Mouse (Mus musculus) midbrain, postnatal 0 days (tissue): ENCODE data around the gene Mylk. TPM values are rescaled to one million over a fixed set of nuclear protein-coding genes. Genes with fewer than 3 reads are reported as not detected.
A peak's percentile ranks its signal among the peaks of the same experiment; 100 is the strongest.

Experiments
- ATAC-seq: fragments of 200-750 bp; cut with Nextera tagmentation; 2 replicates; pipeline ENCODE4 v1.8.0; 2017; ENCODE audit warnings: moderate number of reproducible peaks, mild to moderate bottlenecking, moderate TSS enrichment, moderate library complexity; ENCODE audit not compliant: low FRiP score
- DNase-seq: peaks from one replicate; pipeline ENCODE4 v3.0.0-alpha.2; 2015; ENCODE audit warnings: low spot score
- H3K27ac ChIP-seq: fragments of 300-500 bp; sonication (generic); 2 replicates; pipeline ENCODE4 v1.5.1; 2014; ENCODE audit warnings: low read depth, mild to moderate bottlenecking, low read length, mixed read lengths
- H3K27me3 ChIP-seq: fragments of 300-500 bp; sonication (generic); 2 replicates; pipeline ENCODE4 v1.6.1; 2014; ENCODE audit warnings: low read length, control low read depth, mixed read lengths; ENCODE audit not compliant: insufficient read depth
- H3K36me3 ChIP-seq: fragments of 300-500 bp; sonication (generic); 2 replicates; pipeline ENCODE4 v1.6.1; 2014; ENCODE audit warnings: low read length, control low read depth, mixed read lengths; ENCODE audit not compliant: insufficient read depth
- H3K4me1 ChIP-seq: fragments of 300-500 bp; sonication (generic); 2 replicates; pipeline ENCODE4 v1.6.1; 2014; ENCODE audit warnings: mild to moderate bottlenecking, control low read depth, antibody characterized with exemption, low read length, mixed read lengths; ENCODE audit not compliant: insufficient read depth
- H3K4me2 ChIP-seq: fragments of 300-500 bp; sonication (generic); 2 replicates; pipeline ENCODE4 v1.6.1; 2014; ENCODE audit warnings: low read depth, mild to moderate bottlenecking, low read length, mixed read lengths; ENCODE audit not compliant: poor library complexity, severe bottlenecking
- H3K4me3 ChIP-seq: fragments of 300-500 bp; sonication (generic); 2 replicates; pipeline ENCODE4 v1.5.1; 2014; ENCODE audit warnings: low read depth, mild to moderate bottlenecking, low read length, moderate library complexity
- H3K9ac ChIP-seq: fragments of 300-500 bp; sonication (generic); replicated peaks from 2 replicates; pipeline ENCODE4 v1.6.1; 2014; ENCODE audit warnings: mild to moderate bottlenecking, low read length, moderate library complexity, mixed read lengths; ENCODE audit not compliant: poor library complexity, severe bottlenecking
- H3K9me3 ChIP-seq: fragments of 300-500 bp; sonication (generic); 2 replicates; pipeline ENCODE4 v1.6.1; 2016; ENCODE audit warnings: low read length, control low read depth
- CTCF ChIP-seq: IDR thresholded peaks from 2 replicates; pipeline ENCODE4 v1.5.1; 2016; ENCODE audit warnings: antibody characterized with exemption, mild to moderate bottlenecking
- WGBS: fragments of 180-500 bp; shearing (Covaris S2); extraction: QIAGEN DNeasy Blood & Tissue Kit; methylation state at CpG from one replicate; pipeline ENCODE4 v1.1.7; 2014; 5-methylcytosine and 5-hydroxymethylcytosine counted together
- polyA plus RNA-seq: library from polyadenylated mRNA; unstranded; fragments of >200 nt; fragmentation: Nextera tagmentation; extraction: Ambion mirVana; gene quantifications from 2 replicates; pipeline ENCODE4 v1.2.1, GENCODE M21; 2015
- total RNA-seq: library from RNA; depleted of rRNA; stranded (reverse); fragments of >200 nt; gene quantifications from 2 replicates; pipeline ENCODE4 v1.2.3, GENCODE M21; 2014

Mylk gene
- total and polyA plus RNA-seq, 2 experiments from 2014 or later: 3.4 to 5.6 TPM

DNA sequence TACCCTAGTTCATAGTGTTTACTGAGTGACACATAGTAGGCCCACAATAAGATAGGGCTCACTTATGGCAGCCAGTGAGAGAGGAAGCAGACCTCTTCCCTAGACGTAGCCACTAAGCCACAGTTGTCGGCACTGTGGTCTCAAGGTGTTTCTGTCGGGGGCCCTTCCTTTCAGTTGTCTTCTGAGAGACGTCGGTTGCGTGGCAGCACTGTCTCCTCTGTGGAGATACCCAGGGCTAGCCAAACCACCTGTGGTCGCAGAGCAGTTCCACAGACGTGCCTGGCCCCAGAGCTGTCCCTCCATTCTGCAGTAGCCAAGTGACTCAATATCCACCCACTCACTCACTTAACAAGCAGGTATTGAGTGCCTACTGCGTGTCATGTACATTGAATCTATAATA lies 205.9 kb downstream of the Mylk start:
- Histone ChIP-seq H3K9ac (no peak overlapping the region), H3K27me3 (no peaks in the 10 kb centered on the region), H3K4me1 (no peaks in the 10 kb centered on the region), H3K9me3 (no peaks in the 10 kb centered on the region), H3K4me2 (no peak overlapping the region), H3K36me3 (no peaks in the 10 kb centered on the region), H3K27ac (no peak overlapping the region), H3K4me3 (no peak overlapping the region)
- DNase-seq: no peak
- TF ChIP-seq CTCF: no peak
- WGBS: 89% methylated on average over 9 of the region's 9 CpGs
- no peak for ATAC-seq

- TF ChIP-seq CTCF: no peak
- Histone ChIP-seq H3K9me3 (no peaks in the 10 kb centered on the region), H3K27ac (no peak overlapping the region), H3K4me3 (no peak overlapping the region), H3K36me3 (no peaks in the 10 kb centered on the region), H3K4me1 (no peaks in the 10 kb centered on the region), H3K27me3 (no peaks in the 10 kb centered on the region), H3K4me2 (no peak overlapping the region), H3K9ac (no peak overlapping the region)
- no peak for DNase-seq
- ATAC-seq: no peak
- WGBS: 78% methylated on average over 5 of the region's 5 CpGs
Measured at GRCm38 (mm10) chr16:34952254-34952653, 207.2 kb downstream of the Mylk start.

- 84% methylated on average over 3 of the region's 3 CpGs for WGBS
- Histone ChIP-seq H3K36me3 (no peaks in the 10 kb centered on the region), H3K4me1 (no peaks in the 10 kb centered on the region), H3K4me3 (no peak overlapping the region), H3K9me3 (no peaks in the 10 kb centered on the region), H3K9ac (no peak overlapping the region), H3K27me3 (no peaks in the 10 kb centered on the region), H3K27ac (no peak overlapping the region), H3K4me2 (no peak overlapping the region)
- no peak for ATAC-seq
- DNase-seq: no peak
- no peak for TF ChIP-seq CTCF
Measured at GRCm38 (mm10) chr16:34952798-34953197, 207.8 kb downstream of the Mylk start.

GRCm38 (mm10) chr16:34953501-34953900 lies 208.5 kb downstream of the Mylk start:
- Histone ChIP-seq H3K4me3 (no peak overlapping the region), H3K36me3 (no peaks in the 10 kb centered on the region), H3K27me3 (no peaks in the 10 kb centered on the region), H3K4me1 (no peaks in the 10 kb centered on the region), H3K27ac (no peak overlapping the region), H3K9me3 (no peaks in the 10 kb centered on the region), H3K9ac (no peak overlapping the region), H3K4me2 (no peak overlapping the region)
- 95% methylated on average over 10 of the region's 10 CpGs for WGBS
- ATAC-seq (no peak), DNase-seq (no peak)
- TF ChIP-seq CTCF: no peak

DNA sequence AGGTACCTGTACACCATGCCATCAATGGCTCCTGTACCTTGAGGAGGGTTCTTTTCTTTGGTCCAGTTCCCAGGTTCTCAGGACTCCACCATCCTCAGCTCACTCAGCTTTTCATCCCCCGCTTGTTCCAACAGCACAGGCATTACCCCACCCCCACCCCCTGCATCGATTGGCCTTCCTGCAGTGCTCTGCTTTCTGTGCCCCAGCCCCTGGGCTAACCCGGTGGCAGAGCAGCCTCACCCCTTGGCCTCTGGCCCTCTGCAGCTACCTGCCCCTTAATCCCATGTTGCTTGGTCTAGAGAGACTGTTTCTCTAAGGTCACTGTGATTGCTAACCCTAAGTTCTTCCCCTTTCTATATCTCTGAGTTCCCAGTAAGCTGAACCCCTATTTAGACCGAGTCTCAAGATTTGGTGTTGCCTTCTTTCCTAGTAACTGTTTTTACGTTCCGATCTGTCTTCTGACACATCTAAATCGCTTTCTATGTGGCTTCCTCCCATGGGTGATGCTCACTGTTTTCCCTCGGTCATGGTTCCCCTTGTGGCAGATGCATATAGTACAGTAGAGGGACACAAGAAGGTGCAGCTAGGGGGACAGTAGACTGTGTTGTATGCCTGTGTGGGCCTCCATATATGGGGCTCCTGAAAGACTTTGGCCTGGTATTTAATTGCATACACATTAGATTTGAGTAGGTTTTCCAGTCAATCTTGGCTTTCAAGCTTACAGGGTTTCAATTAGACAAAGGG lies 212.6 kb downstream of the Mylk start:
- H3K36me3 ChIP-seq: no peaks in the 10 kb centered on the region
- H3K4me1 ChIP-seq: no peaks in the 10 kb centered on the region
- H3K4me2 ChIP-seq: no peak overlapping the region
- no peak for DNase-seq
- no peaks in the 10 kb centered on the region for H3K9me3 ChIP-seq
- no peak for ATAC-seq
- peak; percentile 51 for TF ChIP-seq CTCF
- no peak overlapping the region for H3K4me3 ChIP-seq
- H3K27ac ChIP-seq: no peak overlapping the region
- no peaks in the 10 kb centered on the region for H3K27me3 ChIP-seq
- 76% methylated on average over 8 of the region's 8 CpGs for WGBS
- H3K9ac ChIP-seq: no peak overlapping the region

GRCm38 (mm10) chr16:34958667-34959066 lies 213.7 kb downstream of the Mylk start:
- Histone ChIP-seq H3K4me1 (no peaks in the 10 kb centered on the region), H3K4me3 (no peak overlapping the region), H3K4me2 (no peak overlapping the region), H3K9ac (no peak overlapping the region), H3K27me3 (no peaks in the 10 kb centered on the region), H3K36me3 (no peaks in the 10 kb centered on the region), H3K27ac (no peak overlapping the region), H3K9me3 (no peaks in the 10 kb centered on the region)
- DNase-seq: peak; percentile 72
- 47% methylated on average over 9 of the region's 9 CpGs for WGBS
- TF ChIP-seq CTCF: no peak
- ATAC-seq: no peak
